Mouse (Mus musculus) G1E (cell line): ENCODE measurements around the gene Ppard. TPM values are rescaled to one million over a fixed set of nuclear protein-coding genes. Genes with fewer than 3 reads are reported as not detected.
A peak's percentile ranks its signal among the peaks of the same experiment; 100 is the strongest.

Experiments
- ATAC-seq: 2 replicates; pipeline ENCODE4 v1.8.0; 2016; ENCODE audit warnings: mild to moderate bottlenecking; ENCODE audit not compliant: insufficient number of reproducible peaks, poor library complexity, low FRiP score, severe bottlenecking; ENCODE audit errors: extremely low read depth
- DNase-seq: peaks from one replicate; pipeline ENCODE4 v3.0.0; 2012; ENCODE audit warnings: low spot score
- H3K27me3 ChIP-seq: 2 replicates; pipeline ENCODE4 v1.6.1; 2012; ENCODE audit warnings: mild to moderate bottlenecking, low read length, inconsistent platforms; ENCODE audit not compliant: insufficient read depth
- H3K36me3 ChIP-seq: replicated peaks from 2 replicates; pipeline ENCODE3; 2012; ENCODE audit warnings: mild to moderate bottlenecking, inconsistent platforms
- H3K4me1 ChIP-seq: 2 replicates; pipeline ENCODE4 v1.6.1; 2012; ENCODE audit warnings: low read depth, low read length, inconsistent platforms, mixed read lengths; ENCODE audit not compliant: insufficient read depth
- H3K4me3 ChIP-seq: 2 replicates; pipeline ENCODE4 v1.5.1; 2012; ENCODE audit warnings: low read depth, mild to moderate bottlenecking, inconsistent platforms, low read length, moderate library complexity, mixed read lengths
- H3K9me3 ChIP-seq: replicated peaks from 2 replicates; pipeline ENCODE4 v1.6.1; 2012; ENCODE audit warnings: inconsistent platforms
- CTCF ChIP-seq: IDR thresholded peaks from 2 replicates; pipeline ENCODE4 v1.5.1; 2012; ENCODE audit warnings: low read depth, low read length, inconsistent platforms, mixed read lengths
- GATA1 ChIP-seq: IDR thresholded peaks from 2 replicates; pipeline ENCODE4 v1.6.1; 2012; ENCODE audit warnings: borderline replicate concordance, low read length, inconsistent platforms, mixed read lengths
- GATA2 ChIP-seq: IDR thresholded peaks from 2 replicates; pipeline ENCODE4 v1.6.1; 2012; ENCODE audit warnings: low read depth, low read length, inconsistent platforms, borderline replicate concordance
- POLR2AphosphoS5 ChIP-seq: IDR thresholded peaks from 2 replicates; pipeline ENCODE4 v1.6.1; 2012; ENCODE audit warnings: low read depth, low read length, inconsistent platforms; ENCODE audit not compliant: insufficient replicate concordance
- TAL1 ChIP-seq: conservative IDR thresholded peaks from 2 replicates; pipeline ENCODE4 v1.6.1; 2012; ENCODE audit warnings: low read depth, low read length, inconsistent platforms, mixed read lengths
- polyA plus RNA-seq: library from polyadenylated mRNA; stranded (reverse); fragments of >175 nt; gene quantifications from 2 replicates; pipeline ENCODE4 v1.2.3, GENCODE M21; 2012
- total RNA-seq, 2 experiments: library from RNA; stranded (forward) in 1 of 2; stranded (reverse) in 1 of 2; fragments of 200-1000 nt in 1 of 2; fragments of >200 nt in 1 of 2; fragmentation: Nextera tagmentation in 1 of 2; gene quantifications; 2 replicates each; pipeline ENCODE4 v1.2.3; 2014 to 2017

Gene Ppard
- total and polyA plus RNA-seq, 3 experiments: 3.0 to 19.1 (median 17.8) TPM

DNA sequence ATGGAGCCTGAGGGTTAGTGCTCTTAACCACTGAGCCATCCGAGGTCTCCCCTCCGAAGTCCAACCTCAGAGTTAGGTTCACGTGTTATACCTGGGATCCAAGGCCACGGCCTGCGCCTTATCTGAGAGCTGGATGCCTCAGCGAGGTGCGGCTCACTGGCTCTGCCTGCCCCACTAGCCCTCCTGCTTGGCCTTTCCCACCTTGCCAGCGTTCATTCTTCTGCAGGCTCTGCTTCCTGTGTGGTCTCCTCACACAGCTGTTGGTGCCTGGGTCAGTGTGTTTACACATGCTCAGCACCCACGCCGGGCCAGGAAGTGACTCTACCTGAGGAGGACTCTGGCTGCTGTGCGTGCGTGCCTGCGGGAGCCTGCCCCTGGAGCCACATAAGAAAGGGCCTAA lies 37.7 kb downstream of the Ppard start:
- peaks cover 10% of the 10 kb centered on the region; the same call in 1 of the 2 replicates for H3K4me1 ChIP-seq
- H3K36me3 ChIP-seq: peaks cover 45% of the 10 kb centered on the region
- ATAC-seq (no peak), DNase-seq (no peak)
- no peak overlapping the region for H3K4me3 ChIP-seq
- TF ChIP-seq GATA1 (no peak), POLR2AphosphoS5 (no peak), CTCF (no peak), TAL1 (no peak), GATA2 (no peak)
- no peaks in the 10 kb centered on the region for H3K9me3 ChIP-seq
- no peaks in the 10 kb centered on the region; the same call in 1 of the 2 replicates for H3K27me3 ChIP-seq

- H3K4me1 ChIP-seq: peaks cover 17% of the 10 kb centered on the region
- no peak for ATAC-seq
Measured at GRCm38 (mm10) chr17:28271537-28272266, 39.2 kb downstream of the Ppard start.

GRCm38 (mm10) chr17:28272281-28272680 lies 39.8 kb downstream of the Ppard start:
- ATAC-seq: no peak
- Histone ChIP-seq H3K9me3 (no peaks in the 10 kb centered on the region), H3K36me3 (peaks cover 47% of the 10 kb centered on the region)

More at GRCm38 (mm10) chr17:28271537-28272266, 39.2 kb downstream of the Ppard start:
- Histone ChIP-seq H3K36me3 (peaks cover 43% of the 10 kb centered on the region), H3K9me3 (no peaks in the 10 kb centered on the region), H3K27me3 (no peaks in the 10 kb centered on the region; the same call in 1 of the 2 replicates), H3K4me3 (no peak overlapping the region)
- TF ChIP-seq POLR2AphosphoS5 (no peak), GATA2 (no peak), GATA1 (no peak), TAL1 (no peak), CTCF (no peak)
- DNase-seq: no peak

GRCm38 (mm10) chr17:28272837-28273236 lies 40.3 kb downstream of the Ppard start:
- Histone ChIP-seq H3K36me3 (peaks cover 48% of the 10 kb centered on the region), H3K9me3 (no peaks in the 10 kb centered on the region), H3K4me1 (peaks cover 27% of the 10 kb centered on the region), H3K27me3 (no peaks in the 10 kb centered on the region; the same call in 1 of the 2 replicates), H3K4me3 (no peak overlapping the region)
- no peak for TF ChIP-seq GATA1
- no peak for TF ChIP-seq GATA2
- no peak for TF ChIP-seq CTCF
- TF ChIP-seq POLR2AphosphoS5: no peak
- TF ChIP-seq TAL1: no peak
- no peak for ATAC-seq
- no peak for DNase-seq

More at GRCm38 (mm10) chr17:28272281-28272680, 39.8 kb downstream of the Ppard start:
- Histone ChIP-seq H3K27me3 (no peaks in the 10 kb centered on the region; the same call in 1 of the 2 replicates), H3K4me3 (no peak overlapping the region), H3K4me1 (peaks cover 22% of the 10 kb centered on the region)
- TF ChIP-seq GATA1 (no peak), TAL1 (no peak), GATA2 (no peak), POLR2AphosphoS5 (no peak), CTCF (no peak)
- no peak for DNase-seq

- Histone ChIP-seq H3K4me1 (peaks cover 46% of the 10 kb centered on the region), H3K36me3 (peaks cover 47% of the 10 kb centered on the region), H3K9me3 (no peaks in the 10 kb centered on the region), H3K4me3 (no peak overlapping the region), H3K27me3 (no peaks in the 10 kb centered on the region; the same call in 1 of the 2 replicates)
- DNase-seq: no peak
- no peak for ATAC-seq
- TF ChIP-seq TAL1: no peak
- TF ChIP-seq CTCF: peak; percentile 63
Measured at GRCm38 (mm10) chr17:28274739-28275138, 42.2 kb downstream of the Ppard start.

DNA sequence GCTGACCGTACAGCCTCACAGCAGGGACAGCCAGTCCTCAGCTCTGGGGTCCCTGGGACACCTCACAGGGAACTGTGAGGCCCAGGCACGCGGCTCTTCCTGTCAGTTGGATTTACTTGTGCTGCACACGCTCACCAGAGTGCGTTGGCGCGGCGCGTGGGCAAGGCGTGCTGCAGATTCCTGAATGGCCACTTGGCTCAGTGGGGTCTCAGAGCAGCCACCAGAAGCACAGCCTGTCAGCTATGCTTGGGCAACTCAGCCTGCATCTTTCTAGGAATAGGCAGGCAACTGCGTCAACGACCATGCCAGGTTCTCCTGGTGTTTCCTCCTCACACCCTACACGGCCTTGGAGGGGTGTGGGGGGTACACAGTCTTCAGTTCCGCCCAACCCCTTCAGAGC lies 44.7 kb downstream of the Ppard start:
- no peak for ATAC-seq
- Histone ChIP-seq H3K27me3 (peaks cover 5% of the 10 kb centered on the region; the same call in 1 of the 2 replicates), H3K9me3 (no peaks in the 10 kb centered on the region), H3K4me3 (no peak overlapping the region), H3K4me1 (peaks cover 62% of the 10 kb centered on the region), H3K36me3 (peaks cover 38% of the 10 kb centered on the region)
- no peak for DNase-seq
- TF ChIP-seq CTCF: no peak
